Mouse (Mus musculus) liver, embryonic 11.5 days (tissue): ENCODE results near the gene Olfr768. TPM values are rescaled to one million over a fixed set of nuclear protein-coding genes. Genes with fewer than 3 reads are reported as not detected.

Source experiments
- polyA plus RNA-seq: library from polyadenylated mRNA; unstranded; fragments of >200 nt; fragmentation: Nextera tagmentation; extraction: Ambion mirVana; gene quantifications from 2 replicates; pipeline ENCODE4 v1.2.1, GENCODE M21; 2014

Gene Olfr768
- polyA plus RNA-seq, 1 experiment from 2014 or later, result not detected

Other genes starting within 250 kb of the Olfr768 start
- gene Gdf11, start 207.7 kb downstream of the Olfr768 start, polyA plus RNA-seq, result 3.3 and 3.5 TPM in 2 replicates
- gene Cd63, start 198.4 kb downstream of the Olfr768 start, polyA plus RNA-seq, result 193 and 198 TPM in 2 replicates
- 11.1 and 13.1 TPM in 2 replicates for gene Rdh5, start 176.5 kb downstream of the Olfr768 start, polyA plus RNA-seq
- gene Bloc1s1, start 175.3 kb downstream of the Olfr768 start, polyA plus RNA-seq, result 128 and 140 TPM in 2 replicates
- gene Itga7, start 165.6 kb downstream of the Olfr768 start, polyA plus RNA-seq, result 0.14 and 0.21 TPM in 2 replicates
- gene Mettl7b, start 138.4 kb downstream of the Olfr768 start, polyA plus RNA-seq, result not detected in 2 replicates
- gene Olfr9, start 109.9 kb downstream of the Olfr768 start, polyA plus RNA-seq, result not detected in 2 replicates
- not detected in 2 replicates for gene Olfr763, start 88.6 kb downstream of the Olfr768 start, polyA plus RNA-seq
- gene Olfr764-ps1, start 59.5 kb downstream of the Olfr768 start, polyA plus RNA-seq, result not detected in 2 replicates
- not detected in 2 replicates for gene Olfr765, start 49.4 kb downstream of the Olfr768 start, polyA plus RNA-seq
- not detected in 2 replicates for gene Olfr766-ps1, start 30.4 kb downstream of the Olfr768 start, polyA plus RNA-seq
- not detected in 2 replicates for gene Olfr767, start 16.5 kb downstream of the Olfr768 start, polyA plus RNA-seq
- not detected in 2 replicates for gene Olfr769, start 18.5 kb upstream of the Olfr768 start, polyA plus RNA-seq
- not detected in 2 replicates for gene Olfr770, start 39.6 kb upstream of the Olfr768 start, polyA plus RNA-seq
- gene Olfr771, start 65.4 kb upstream of the Olfr768 start, polyA plus RNA-seq, result not detected in 2 replicates
- not detected in 2 replicates for gene Olfr772, start 78.5 kb upstream of the Olfr768 start, polyA plus RNA-seq
- gene Olfr773, start 88.0 kb upstream of the Olfr768 start, polyA plus RNA-seq, result not detected in 2 replicates
- not detected in 2 replicates for gene Olfr774, start 136.8 kb upstream of the Olfr768 start, polyA plus RNA-seq
- gene Olfr775, start 149.0 kb upstream of the Olfr768 start, polyA plus RNA-seq, result not detected in 2 replicates
- not detected in 2 replicates for gene Olfr776, start 159.8 kb upstream of the Olfr768 start, polyA plus RNA-seq
- gene Olfr777, start 172.1 kb upstream of the Olfr768 start, polyA plus RNA-seq, result not detected in 2 replicates
- gene Olfr780, start 218.7 kb upstream of the Olfr768 start, polyA plus RNA-seq, result not detected in 2 replicates
- not detected in 2 replicates for gene Olfr781, start 229.5 kb upstream of the Olfr768 start, polyA plus RNA-seq
- gene Olfr782, start 249.5 kb upstream of the Olfr768 start, polyA plus RNA-seq, result not detected in 2 replicates